Mouse (Mus musculus) common myeloid progenitor, adult 5-6 weeks (primary cell): ENCODE results near the gene Klhl22. TPM values are rescaled to one million over a fixed set of nuclear protein-coding genes. Genes with fewer than 3 reads are reported as not detected.

Experiments
- ATAC-seq: replicated peaks from 2 replicates; pipeline ENCODE4 v1.8.0; 2016; ENCODE audit warnings: low read depth, mild to moderate bottlenecking, moderate TSS enrichment, inconsistent platforms; ENCODE audit not compliant: poor library complexity, severe bottlenecking
- total RNA-seq: library from RNA; stranded (forward); fragments of 200-1000, 187-1606 nt; gene quantifications from 2 replicates; pipeline ENCODE4 v1.2.3, GENCODE M21; 2017

The Klhl22 gene
- total RNA-seq, 1 experiment from 2014 or later: 33.2 TPM

DNA sequence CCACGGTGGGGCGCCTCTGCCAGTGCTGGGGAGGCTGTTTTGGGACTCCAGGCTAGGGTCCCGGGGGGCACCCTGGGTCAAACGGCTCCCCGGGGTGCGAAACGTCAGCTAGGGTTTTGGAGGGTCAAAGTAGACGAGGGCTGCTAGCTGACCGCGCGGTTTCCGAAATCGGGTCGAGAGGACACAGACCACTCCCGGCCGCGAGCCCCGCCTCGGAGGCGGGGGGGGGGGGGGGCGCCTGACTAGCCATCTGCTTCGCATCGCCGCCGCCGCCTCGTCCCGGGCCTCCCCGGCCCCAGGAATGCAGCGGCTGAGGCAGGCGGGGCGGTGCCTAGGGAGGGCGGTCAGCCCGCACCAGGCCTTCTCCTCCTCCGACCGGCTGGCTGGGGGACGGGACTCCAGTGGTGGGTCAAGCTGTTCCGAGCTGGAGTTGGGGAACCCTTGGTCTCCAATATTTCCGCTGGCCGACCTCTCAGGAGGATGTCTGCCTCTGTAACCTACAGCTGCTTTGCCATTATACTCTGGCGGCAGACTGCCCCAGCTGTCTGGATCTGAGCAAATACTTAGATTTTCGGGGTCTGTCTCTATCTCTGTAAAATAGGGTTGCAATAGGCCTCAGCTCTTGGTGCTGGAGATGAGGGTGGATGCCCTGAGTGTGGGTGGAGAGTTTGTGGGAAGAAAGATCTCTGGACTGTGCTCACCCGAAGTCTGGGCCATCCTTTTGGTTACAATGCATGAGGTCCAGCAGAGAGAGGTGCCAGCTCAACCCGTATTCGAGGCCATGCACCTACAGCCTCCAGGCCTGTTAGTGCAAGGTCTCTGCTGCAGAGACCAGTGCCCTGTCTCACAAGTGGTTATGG lies 39.1 kb downstream of the Klhl22 start:
- no peak for ATAC-seq

DNA sequence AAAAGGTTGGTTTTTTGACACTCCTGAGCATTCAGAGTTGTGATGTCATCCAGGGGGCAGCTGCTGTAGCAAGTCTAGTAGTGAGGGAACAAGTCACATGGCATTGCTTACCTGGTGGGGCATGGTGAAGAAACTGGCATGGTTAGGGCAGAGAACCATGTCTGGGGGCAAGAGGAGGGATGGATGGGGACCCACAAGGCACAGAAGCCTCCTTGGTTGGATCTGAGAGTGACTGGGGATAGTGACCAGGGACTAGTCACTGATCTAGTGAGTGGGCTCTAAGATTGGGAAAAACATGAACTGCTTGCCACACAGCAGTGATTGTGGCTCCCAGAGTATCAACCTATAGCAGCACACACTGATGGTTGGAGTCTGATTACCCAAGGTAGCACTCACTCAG lies 40.2 kb downstream of the Klhl22 start:
- ATAC-seq: no peak

DNA sequence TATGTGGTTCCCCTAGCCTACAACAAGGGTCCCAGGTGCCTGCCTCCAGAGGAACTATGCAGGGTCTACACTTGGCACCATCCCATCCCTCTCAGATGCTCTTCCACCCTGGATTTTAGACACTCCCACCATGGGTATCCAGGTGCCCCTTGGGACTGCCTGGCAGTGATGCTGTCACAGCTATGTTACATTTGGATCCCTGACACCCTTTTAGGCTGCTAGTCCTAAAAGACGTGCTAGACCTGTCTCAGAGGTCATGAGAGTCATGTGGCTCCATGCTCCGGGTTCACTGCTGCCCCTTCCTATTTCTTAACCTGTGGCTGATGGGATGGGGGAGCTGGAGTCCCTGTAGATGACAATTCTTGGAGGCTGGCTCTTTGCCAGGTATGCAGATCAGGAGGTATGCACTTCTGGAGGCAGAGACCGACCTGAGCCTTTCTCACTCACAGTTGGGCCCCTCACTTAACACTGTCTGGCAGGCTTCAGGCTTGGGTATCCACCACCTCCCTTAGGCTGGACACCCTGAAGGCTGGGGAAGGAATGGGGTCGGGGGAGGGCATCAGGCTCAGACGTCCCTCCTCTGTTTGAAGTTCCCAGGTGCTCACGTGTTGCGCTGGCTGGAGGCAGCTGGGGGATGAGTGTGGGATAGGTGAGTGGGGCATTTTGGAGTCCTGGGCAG lies 42.5 kb downstream of the Klhl22 start:
- ATAC-seq: no peak

DNA sequence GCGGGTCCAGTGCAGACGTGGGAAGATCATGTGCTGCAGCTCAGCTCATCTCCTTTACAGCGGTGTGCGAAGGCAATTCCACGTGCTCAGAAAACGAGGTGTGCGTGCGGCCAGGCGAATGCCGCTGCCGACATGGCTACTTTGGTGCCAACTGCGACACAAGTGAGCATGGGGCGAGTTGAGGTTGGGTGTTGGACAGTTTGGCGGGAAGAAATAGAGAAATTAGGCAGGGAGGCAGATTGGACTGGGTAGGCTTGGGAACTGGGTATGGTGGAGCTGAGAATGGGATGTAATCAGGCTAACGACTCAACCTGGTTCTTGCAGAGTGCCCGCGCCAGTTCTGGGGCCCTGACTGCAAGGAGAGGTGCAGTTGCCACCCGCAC lies 43.0 kb downstream of the Klhl22 start:
- ATAC-seq: no peak

DNA sequence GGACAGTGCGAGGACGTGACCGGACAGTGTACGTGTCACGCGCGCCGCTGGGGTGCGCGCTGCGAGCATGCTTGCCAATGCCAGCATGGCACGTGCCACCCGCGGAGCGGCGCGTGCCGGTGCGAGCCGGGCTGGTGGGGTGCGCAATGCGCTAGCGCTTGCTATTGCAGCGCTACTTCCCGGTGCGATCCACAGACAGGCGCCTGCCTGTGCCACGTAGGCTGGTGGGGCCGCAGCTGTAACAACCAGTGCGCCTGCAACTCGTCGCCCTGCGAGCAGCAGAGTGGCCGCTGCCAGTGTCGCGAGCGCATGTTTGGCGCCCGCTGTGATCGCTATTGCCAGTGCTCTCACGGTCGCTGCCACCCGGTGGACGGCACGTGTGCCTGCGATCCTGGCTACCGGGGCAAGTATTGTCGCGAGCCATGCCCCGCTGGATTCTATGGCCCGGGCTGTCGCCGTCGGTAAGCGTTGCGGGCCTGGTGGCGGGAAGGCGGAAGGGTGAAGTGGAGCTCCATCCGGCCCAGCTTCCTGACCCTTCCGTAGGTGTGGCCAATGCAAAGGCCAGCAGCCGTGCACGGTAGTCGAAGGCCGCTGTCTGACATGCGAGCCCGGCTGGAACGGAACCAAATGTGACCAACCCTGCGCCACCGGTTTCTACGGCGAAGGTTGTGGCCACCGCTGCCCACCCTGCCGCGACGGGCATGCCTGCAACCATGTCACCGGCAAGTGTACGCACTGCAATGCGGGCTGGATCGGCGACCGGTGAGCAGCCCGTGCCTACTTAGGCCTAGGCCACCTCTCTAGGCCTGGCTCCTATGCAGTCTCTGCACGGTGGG lies 43.6 kb downstream of the Klhl22 start:
- 0 out of 2 replicates have a peak, but pooled peaks have one; percentile 12 for ATAC-seq

DNA sequence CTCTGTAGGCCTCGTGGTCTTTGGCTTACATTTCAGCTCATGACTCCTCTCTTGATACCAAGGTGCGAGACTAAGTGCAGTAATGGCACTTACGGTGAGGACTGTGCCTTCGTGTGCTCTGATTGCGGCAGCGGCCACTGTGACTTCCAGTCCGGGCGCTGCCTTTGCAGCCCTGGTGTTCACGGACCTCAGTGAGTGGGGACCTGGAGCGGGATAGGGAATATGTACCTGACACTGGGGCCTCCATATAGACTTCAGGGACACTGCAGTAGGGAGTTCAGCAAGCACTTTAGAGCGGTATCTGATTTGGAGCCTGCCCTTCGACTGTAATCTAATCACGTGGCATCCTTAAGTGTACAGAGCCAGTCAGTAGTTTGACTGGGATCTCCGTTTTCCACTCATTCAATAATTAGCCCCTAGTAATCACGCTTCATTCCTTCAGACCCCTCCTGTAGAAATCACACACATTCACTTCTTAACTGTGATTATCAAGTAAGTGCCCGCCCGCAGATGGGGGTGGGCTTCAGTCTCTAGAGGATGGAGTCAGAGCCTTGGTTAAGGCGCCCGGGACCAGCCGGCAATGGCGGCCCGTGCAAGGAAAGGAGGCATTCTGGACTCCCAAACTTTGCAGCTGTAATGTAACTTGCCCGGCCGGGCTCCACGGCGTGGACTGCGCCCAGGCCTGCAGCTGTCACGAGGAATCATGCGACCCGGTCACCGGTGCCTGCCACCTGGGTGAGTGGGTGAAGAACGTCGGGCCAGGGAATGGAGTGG lies 44.4 kb downstream of the Klhl22 start:
- ATAC-seq: no peak

DNA sequence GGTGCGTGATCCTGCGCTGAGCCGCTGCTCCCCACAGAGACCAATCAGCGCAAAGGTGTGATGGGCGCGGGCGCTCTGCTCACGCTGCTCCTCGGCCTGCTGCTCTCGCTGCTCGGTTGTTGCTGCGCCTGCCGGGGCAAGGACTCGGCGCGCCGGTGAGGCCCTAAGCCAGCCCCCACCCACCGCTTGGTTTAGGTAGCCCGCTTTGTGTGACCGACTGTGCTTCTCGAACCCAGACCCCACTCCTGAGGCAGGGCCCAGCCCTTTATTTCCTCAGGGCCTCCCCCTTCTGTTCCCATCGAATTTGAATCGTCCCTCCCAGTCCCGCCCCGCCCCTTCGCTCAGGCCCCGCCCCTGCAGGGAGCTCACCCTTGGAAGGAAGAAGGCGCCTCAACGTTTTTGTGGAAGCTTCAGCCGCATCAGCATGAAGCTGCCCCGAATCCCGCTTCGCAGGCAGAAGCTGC lies 45.1 kb downstream of the Klhl22 start:
- 0 out of 2 replicates have a peak, but pooled peaks have one; percentile 5 for ATAC-seq

DNA sequence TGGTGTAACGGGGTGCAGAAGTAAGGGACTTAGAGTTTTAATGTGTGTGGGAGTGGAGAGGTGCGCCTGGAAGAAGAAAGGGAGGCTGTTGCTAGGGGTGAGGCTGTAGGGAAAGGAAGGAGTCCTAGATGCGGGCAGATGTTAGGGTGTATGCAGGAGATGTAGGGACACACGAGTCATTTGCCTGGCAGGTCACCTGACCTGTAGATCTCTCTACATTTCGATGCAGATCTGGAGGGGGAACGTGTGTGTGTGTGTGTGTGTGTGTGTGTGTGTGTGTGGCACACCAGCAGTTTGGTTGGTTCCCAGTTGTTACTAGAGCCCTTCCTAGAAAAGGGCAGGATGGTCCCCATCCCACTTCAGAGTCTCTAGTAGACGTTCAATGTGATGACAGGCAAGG lies 45.6 kb downstream of the Klhl22 start:
- ATAC-seq: no peak

DNA sequence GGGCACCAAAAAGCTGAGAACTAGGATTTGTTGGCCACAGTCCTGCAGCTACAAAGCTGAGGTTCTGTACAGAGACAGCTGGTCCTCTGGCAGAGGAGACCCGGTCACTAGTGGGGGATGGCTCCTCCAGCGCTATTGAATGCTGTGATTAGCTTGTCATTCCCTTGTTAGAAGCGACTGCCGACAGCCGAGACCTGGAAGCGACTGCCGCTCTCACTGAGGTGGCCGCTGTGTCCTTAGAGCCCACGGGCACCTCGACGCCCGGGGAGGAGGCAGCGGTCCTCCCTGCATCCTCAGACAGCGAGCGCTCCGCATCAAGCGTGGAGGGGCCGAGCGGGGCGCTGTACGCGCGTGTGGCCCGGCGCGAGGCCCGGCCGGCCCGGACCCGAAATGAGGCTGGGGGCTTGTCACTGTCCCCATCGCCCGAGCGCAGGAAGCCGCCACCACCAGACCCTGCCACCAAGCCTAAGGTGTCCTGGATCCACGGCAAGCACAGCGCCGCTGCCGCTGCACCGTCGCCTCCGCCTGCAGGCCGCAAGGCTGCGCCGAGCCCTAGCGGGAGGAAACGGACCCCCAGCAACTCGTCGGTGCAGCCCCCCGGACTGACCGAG lies 47.3 kb downstream of the Klhl22 start:
- ATAC-seq: no peak

DNA sequence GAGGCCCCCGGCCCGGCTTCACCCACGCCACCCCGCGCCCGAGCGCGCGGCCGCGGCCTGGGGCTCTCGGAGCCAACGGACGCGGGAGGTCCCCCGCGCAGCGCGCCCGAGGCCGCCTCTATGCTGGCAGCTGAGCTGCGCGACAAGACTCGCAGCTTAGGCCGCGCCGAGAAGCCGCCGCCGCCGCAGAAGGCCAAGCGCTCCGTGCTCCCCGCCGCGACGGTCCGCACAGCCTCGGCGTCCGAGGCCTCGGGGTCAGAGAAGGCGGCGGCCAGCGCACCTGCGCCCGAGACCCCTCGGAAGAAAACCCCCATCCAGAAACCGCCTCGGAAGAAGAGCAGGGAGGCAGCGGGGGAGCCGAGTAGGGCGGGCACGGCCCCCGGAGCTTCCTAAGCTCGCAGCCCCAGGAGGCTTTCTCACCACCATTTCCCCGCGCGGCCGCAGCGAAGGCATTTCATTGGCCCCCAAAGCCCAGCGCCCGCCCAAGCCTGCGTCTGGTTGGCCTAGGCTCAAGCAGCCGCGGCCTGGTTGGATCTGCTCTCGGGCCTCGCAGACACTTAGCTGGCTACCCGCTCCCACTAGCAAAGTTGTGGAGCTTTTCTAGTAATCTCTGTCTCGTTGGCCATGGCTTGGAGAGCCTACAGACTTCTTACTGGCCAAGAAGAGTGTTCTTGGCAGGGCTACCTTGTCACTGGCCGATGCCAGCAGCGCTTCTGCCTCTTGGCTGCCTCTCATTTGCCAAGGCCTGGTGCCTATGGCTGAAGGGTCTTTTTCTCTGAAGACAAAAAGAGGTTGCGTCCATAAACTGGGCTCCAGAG lies 48.0 kb downstream of the Klhl22 start:
- ATAC-seq: peak; percentile 75

DNA sequence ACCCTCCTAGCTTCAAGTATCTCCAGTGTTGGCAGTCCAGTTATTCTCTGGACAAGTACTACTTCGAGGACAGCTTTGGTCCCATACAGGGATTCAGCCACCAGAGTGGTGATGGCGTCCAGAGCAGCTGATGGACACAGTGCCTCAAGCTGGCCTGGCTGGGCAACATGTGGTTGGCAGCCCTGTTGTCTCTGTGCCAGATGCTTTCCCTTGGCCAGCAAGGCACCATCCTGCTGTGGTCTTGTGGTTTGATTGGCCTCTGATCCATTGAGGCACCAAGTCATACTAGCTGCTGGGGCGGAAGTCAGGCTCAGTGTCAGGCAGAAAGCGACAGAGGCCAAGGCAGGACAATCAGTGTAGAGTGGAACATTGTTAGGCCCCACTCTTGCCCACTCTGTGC lies 49.7 kb downstream of the Klhl22 start:
- no peak for ATAC-seq

DNA sequence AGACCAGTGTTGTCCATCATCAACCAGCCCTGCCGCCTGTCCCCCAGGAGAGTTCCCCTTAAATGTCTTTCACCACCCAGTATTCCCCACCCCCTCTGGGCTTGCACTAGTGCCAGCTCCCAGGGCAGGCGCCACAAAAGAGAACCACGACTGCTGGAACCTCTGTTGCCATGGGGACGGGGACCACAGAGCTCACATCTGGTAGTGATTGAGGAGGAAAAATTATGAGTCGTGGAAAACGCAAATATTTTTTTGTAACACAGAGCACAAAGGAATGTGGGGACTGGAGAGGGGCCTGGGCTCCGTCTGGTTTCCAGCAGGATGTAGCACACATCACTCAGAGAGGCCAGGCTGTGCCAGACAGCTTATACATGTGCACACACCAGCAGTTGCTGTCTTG lies 50.3 kb downstream of the Klhl22 start:
- peak; percentile 20; the same call in 1 of the 2 replicates for ATAC-seq

DNA sequence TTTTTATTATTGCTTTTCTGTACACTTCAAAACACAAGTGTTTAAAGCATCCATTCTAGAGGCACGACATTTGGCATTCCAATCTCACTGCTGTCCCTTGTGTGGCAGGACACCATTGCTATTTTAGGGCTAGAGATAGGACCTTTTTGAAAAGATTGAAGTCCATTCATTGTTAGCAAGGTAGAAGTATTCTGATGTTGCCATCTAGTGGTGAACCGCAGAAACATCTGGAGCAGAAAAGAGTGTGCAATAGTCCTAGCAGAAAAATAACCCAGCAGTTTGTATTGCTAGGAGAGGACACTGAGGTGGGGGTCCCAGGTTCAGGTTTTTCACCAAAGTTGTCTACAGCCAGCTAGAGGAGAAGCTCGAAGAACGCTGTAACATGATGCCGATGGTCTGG lies 52.7 kb downstream of the Klhl22 start:
- ATAC-seq: peak; percentile 43

DNA sequence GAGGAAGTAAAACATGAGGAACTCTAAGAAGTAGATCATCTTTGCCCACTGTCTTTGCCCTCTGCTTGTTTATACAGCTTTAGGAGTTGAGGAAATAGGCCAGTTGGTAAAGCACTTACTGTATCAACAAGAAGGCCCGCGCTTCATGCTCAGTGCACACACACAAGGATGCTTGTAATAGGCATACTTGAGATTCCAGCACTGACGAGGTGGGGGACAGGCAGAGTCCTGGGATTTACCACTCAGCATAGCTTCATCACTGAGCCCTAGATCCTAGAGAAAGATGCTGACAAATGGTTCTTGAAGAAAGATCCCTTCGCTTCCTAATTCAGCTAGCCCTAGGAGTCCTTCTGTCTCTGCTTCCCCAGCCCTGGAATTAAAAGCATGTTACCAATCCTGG lies 53.8 kb downstream of the Klhl22 start:
- ATAC-seq: no peak

DNA sequence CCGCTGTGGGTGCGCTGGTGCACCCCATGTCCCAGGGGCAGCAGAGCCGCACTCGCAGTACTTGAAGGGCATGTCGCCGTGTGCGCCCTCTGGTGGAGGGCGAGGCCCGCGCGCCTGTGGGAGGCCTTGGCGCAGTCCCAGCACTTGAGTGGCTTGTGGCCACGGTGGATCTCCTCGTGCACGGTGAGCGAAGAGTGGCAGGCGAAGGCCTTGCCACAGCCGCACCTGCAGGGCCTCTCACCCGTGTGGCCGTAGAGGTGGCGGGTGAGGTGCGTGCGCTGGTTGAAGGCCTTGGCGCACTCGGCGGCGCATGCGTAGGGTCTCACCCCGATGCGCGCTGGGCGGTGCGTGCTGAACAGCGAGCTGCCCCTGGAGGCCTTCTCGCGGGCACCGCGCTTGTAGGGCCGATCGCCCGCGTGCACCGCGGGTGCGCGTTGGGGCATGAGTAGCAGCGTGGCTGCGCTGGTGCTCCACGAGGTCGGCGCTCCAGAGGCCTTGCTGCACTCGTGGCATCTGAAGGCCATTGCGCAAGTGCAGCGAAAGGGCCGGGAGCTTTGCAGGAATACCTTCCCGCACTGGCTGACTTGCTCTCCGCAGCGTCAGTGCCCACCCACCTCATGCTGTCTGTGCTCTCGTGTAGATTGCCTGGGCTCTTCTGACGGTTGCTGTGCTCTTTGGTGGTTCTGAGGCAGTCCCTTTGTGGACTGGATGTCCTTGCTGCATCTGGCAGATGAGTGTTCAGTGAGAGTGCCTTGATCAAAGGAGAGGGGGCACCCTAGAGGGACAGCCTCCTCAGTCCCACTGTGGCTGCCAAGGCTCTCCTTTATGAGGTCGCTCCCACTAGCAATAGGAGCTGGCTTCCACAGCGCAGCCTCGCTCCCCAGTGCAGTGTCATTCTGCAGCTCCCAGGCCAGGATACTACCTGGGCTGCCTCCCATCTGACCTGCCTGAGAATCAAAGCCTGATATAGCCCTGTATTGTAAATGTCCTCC lies 56.3 kb downstream of the Klhl22 start:
- ATAC-seq: peak; percentile 78

DNA sequence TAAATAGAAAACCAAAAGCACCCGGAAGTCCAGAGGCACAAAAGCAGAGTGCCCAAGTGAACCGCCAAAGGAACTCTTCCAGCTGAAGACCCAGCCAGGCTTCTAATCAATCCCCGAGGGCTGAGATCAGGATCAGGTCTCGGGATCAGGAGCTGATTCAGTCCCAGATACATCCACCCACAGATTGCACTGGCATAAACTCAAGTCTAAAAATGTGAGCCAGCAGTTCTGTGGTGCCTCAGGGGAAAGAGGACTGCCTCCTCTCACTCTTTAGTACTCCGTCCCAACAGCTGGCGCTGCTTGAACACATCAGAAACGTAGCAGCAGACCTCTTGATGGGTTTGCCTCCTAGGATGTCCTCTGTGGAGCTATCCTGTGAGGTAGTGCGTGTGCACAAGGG lies 57.1 kb downstream of the Klhl22 start:
- no peak for ATAC-seq

DNA sequence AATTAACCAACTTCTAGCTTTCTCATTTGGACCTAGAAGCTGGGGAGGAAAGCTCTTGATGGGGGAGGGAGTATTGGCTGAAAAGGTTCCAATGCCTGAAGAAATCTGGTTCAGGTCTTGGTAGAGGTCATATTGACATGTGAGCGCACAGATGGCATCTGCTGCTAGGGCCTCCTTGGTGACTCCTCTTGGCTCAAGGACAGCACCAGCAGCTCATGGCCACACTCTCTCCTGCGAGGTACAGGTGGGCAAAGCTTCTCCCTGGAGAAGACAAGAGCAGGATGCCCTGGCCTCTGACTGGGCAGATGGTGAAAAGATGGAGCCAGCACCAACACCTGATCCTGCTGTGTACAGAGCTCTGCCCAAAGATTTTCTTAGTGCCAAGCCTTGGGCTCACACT lies 67.1 kb downstream of the Klhl22 start:
- ATAC-seq: no peak
